Mouse (Mus musculus) neural tube, embryonic 14.5 days (tissue): ENCODE results near the gene Mroh7. TPM values are rescaled to one million over a fixed set of nuclear protein-coding genes. Genes with fewer than 3 reads are reported as not detected.

Experiments used
- ATAC-seq: fragments of 200-750 bp; cut with Nextera tagmentation; 2 replicates; pipeline ENCODE4 v1.8.0; 2017; ENCODE audit warnings: low read depth, mild to moderate bottlenecking, moderate TSS enrichment, moderate library complexity
- H3K27ac ChIP-seq: fragments of 300-500 bp; sonication (generic); 2 replicates; pipeline ENCODE4 v1.5.1; 2014; ENCODE audit warnings: low read depth, mild to moderate bottlenecking, control low read depth, low read length, moderate library complexity, mixed read lengths
- H3K27me3 ChIP-seq: fragments of 300-500 bp; sonication (generic); 2 replicates; pipeline ENCODE4 v1.6.1; 2014; ENCODE audit warnings: low read length; ENCODE audit not compliant: control insufficient read depth, insufficient read depth
- H3K36me3 ChIP-seq: fragments of 300-500 bp; sonication (generic); 2 replicates; pipeline ENCODE4 v1.6.1; 2014; ENCODE audit warnings: low read length, mixed read lengths; ENCODE audit not compliant: control insufficient read depth, insufficient read depth
- H3K4me1 ChIP-seq: fragments of 300-500 bp; sonication (generic); 2 replicates; pipeline ENCODE4 v1.6.1; 2014; ENCODE audit warnings: low read length; ENCODE audit not compliant: control insufficient read depth, insufficient read depth
- H3K4me2 ChIP-seq: fragments of 300-500 bp; sonication (generic); 2 replicates; pipeline ENCODE4 v1.6.1; 2014; ENCODE audit warnings: mild to moderate bottlenecking, low read depth, low read length, control low read depth
- H3K4me3 ChIP-seq: fragments of 300-500 bp; sonication (generic); 2 replicates; pipeline ENCODE4 v1.5.1; 2014; ENCODE audit warnings: low read depth, low read length, control low read depth, mixed read lengths
- H3K9ac ChIP-seq: fragments of 300-500 bp; sonication (generic); replicated peaks from 2 replicates; pipeline ENCODE4 v1.6.1; 2014; ENCODE audit warnings: low read depth, mild to moderate bottlenecking, control low read depth, low read length, mixed read lengths
- H3K9me3 ChIP-seq: fragments of 300-500 bp; sonication (generic); 2 replicates; pipeline ENCODE4 v1.6.1; 2016; ENCODE audit warnings: low read length; ENCODE audit not compliant: control insufficient read depth
- WGBS: fragments of 180-500 bp; shearing (Covaris S2); extraction: QIAGEN DNeasy Blood & Tissue Kit; methylation state at CpG from one replicate; pipeline ENCODE4 v1.1.7; 2014; 5-methylcytosine and 5-hydroxymethylcytosine counted together
- polyA plus RNA-seq: library from polyadenylated mRNA; unstranded; fragments of >200 nt; fragmentation: Nextera tagmentation; extraction: Ambion mirVana; gene quantifications from 2 replicates; pipeline ENCODE4 v1.2.1, GENCODE M21; 2014

Gene Mroh7
- polyA plus RNA-seq, 1 experiment from 2014 or later, result 1.4 TPM

GRCm38 (mm10) chr4:106707957-106708356, 22.8 kb downstream of the Mroh7 start:
- H3K9me3 ChIP-seq, result no peaks in the 10 kb centered on the region
- no peak overlapping the region for H3K4me3 ChIP-seq
- H3K27me3 ChIP-seq, result no peaks in the 10 kb centered on the region
- no peak overlapping the region for H3K9ac ChIP-seq
- 0 out of 2 replicates have a peak, but pooled peaks have one; percentile 10 for ATAC-seq
- no peaks in the 10 kb centered on the region for H3K36me3 ChIP-seq
- H3K4me2 ChIP-seq, result no peak overlapping the region
- no peak overlapping the region for H3K27ac ChIP-seq
- WGBS, result 28% methylated on average over 5 of the region's 5 CpGs
- peaks cover 12% of the 10 kb centered on the region; the same call in 1 of the 2 replicates for H3K4me1 ChIP-seq

- no peak overlapping the region for H3K4me2 ChIP-seq
- H3K27me3 ChIP-seq, result no peaks in the 10 kb centered on the region
- H3K9me3 ChIP-seq, result no peaks in the 10 kb centered on the region
- 31% methylated on average over 8 of the region's 8 CpGs for WGBS
- H3K4me3 ChIP-seq, result no peak overlapping the region
- no peaks in the 10 kb centered on the region for H3K36me3 ChIP-seq
- H3K27ac ChIP-seq, result peak overlapping the region; percentile 67
- peaks cover 23% of the 10 kb centered on the region; the same call in 1 of the 2 replicates for H3K4me1 ChIP-seq
- no peak for ATAC-seq
- H3K9ac ChIP-seq, result 0 out of 2 replicates have a peak overlapping the region, but pooled peaks have one; percentile 16
Observed at GRCm38 (mm10) chr4:106705096-106705665, 25.5 kb downstream of the Mroh7 start.

DNA sequence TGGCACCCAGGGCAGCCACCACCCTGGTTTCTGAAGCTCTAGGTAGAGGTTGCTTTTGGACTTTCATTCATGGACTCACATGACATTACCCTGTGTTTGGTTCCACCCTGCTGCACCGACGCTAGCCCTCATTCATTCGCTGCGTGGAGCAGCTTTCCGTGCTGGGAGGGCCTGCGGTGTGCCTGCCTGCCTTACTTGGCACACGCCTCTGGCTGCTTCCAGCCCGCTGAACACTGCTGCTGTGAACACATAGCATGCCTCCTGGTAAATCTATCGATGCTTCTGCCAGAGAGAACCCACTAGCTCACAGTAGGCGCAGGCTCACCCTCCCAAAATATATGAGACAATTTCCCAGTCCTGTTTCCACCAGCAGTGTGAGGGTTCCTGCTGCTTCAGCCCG, 26.3 kb downstream of the Mroh7 start:
- no peaks in the 10 kb centered on the region for H3K27me3 ChIP-seq
- no peak overlapping the region for H3K4me2 ChIP-seq
- 0 out of 2 replicates have a peak overlapping the region, but pooled peaks have one; percentile 9 for H3K9ac ChIP-seq
- no peaks in the 10 kb centered on the region for H3K36me3 ChIP-seq
- WGBS, result 36% methylated on average over 11 of the region's 11 CpGs
- H3K4me1 ChIP-seq, result peaks cover 25% of the 10 kb centered on the region; the same call in 1 of the 2 replicates
- H3K27ac ChIP-seq, result peak overlapping the region; percentile 67
- no peak overlapping the region for H3K4me3 ChIP-seq
- no peaks in the 10 kb centered on the region for H3K9me3 ChIP-seq
- peak; percentile 60; the same call in 1 of the 2 replicates for ATAC-seq

- H3K4me1 ChIP-seq, result peaks cover 25% of the 10 kb centered on the region; the same call in 1 of the 2 replicates
- H3K9me3 ChIP-seq, result no peaks in the 10 kb centered on the region
- peak overlapping the region; percentile 67; the same call in 1 of the 2 replicates for H3K27ac ChIP-seq
- no peak for ATAC-seq
- no peak overlapping the region for H3K4me2 ChIP-seq
- no peak overlapping the region for H3K9ac ChIP-seq
- 82% methylated on average over 10 of the region's 10 CpGs for WGBS
- H3K27me3 ChIP-seq, result no peaks in the 10 kb centered on the region
- H3K4me3 ChIP-seq, result no peak overlapping the region
- H3K36me3 ChIP-seq, result no peaks in the 10 kb centered on the region
Observed at GRCm38 (mm10) chr4:106703956-106704355, 26.8 kb downstream of the Mroh7 start.

DNA sequence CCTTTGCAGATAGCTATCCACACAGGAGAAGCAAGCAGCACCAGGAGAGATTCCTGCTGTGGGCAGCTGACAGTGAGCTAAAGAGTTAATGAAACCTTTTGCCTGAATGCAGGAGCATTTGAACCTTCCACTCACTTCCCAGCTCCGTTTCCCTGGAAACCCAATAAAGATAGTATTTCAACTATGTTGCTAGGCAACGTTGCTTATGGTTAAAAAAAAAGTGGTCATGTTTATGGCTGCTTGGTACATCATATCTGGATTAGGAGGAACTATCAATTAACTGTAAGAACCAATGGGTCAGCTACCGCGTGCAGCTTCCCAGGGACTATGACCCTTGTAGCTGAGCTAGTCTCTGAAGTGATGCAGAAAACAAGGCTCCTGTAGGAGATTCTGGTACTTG, 29.9 kb downstream of the Mroh7 start:
- no peaks in the 10 kb centered on the region for H3K9me3 ChIP-seq
- peak overlapping the region; percentile 60; the same call in 1 of the 2 replicates for H3K27ac ChIP-seq
- WGBS, result 28% methylated on average over 4 of the region's 4 CpGs
- H3K4me3 ChIP-seq, result no peak overlapping the region
- H3K36me3 ChIP-seq, result no peaks in the 10 kb centered on the region
- no peak overlapping the region for H3K9ac ChIP-seq
- no peak for ATAC-seq
- no peak overlapping the region for H3K4me2 ChIP-seq
- no peaks in the 10 kb centered on the region for H3K27me3 ChIP-seq
- H3K4me1 ChIP-seq, result peaks cover 25% of the 10 kb centered on the region; the same call in 1 of the 2 replicates

GRCm38 (mm10) chr4:106699989-106700388, 30.7 kb downstream of the Mroh7 start:
- Histone ChIP-seq H3K4me3 (no peak overlapping the region), H3K9me3 (no peaks in the 10 kb centered on the region), H3K27ac (peak overlapping the region; percentile 40; the same call in 1 of the 2 replicates), H3K9ac (no peak overlapping the region), H3K36me3 (no peaks in the 10 kb centered on the region), H3K4me2 (no peak overlapping the region), H3K4me1 (peaks cover 22% of the 10 kb centered on the region; the same call in 1 of the 2 replicates), H3K27me3 (no peaks in the 10 kb centered on the region)
- peak; percentile 21; the same call in 1 of the 2 replicates for ATAC-seq
- WGBS, result 18% methylated on average over 9 of the region's 9 CpGs

- 85% methylated on average over 15 of the region's 15 CpGs for WGBS
- no peak for ATAC-seq
- H3K4me1 ChIP-seq, result no peaks in the 10 kb centered on the region
- no peak overlapping the region for H3K4me3 ChIP-seq
- H3K9me3 ChIP-seq, result no peaks in the 10 kb centered on the region
- H3K27ac ChIP-seq, result no peak overlapping the region
- H3K27me3 ChIP-seq, result peaks cover 5% of the 10 kb centered on the region; the same call in 1 of the 2 replicates
- H3K36me3 ChIP-seq, result no peaks in the 10 kb centered on the region
- H3K4me2 ChIP-seq, result no peak overlapping the region
- H3K9ac ChIP-seq, result no peak overlapping the region
Observed at GRCm38 (mm10) chr4:106693841-106694430, 36.8 kb downstream of the Mroh7 start.

DNA sequence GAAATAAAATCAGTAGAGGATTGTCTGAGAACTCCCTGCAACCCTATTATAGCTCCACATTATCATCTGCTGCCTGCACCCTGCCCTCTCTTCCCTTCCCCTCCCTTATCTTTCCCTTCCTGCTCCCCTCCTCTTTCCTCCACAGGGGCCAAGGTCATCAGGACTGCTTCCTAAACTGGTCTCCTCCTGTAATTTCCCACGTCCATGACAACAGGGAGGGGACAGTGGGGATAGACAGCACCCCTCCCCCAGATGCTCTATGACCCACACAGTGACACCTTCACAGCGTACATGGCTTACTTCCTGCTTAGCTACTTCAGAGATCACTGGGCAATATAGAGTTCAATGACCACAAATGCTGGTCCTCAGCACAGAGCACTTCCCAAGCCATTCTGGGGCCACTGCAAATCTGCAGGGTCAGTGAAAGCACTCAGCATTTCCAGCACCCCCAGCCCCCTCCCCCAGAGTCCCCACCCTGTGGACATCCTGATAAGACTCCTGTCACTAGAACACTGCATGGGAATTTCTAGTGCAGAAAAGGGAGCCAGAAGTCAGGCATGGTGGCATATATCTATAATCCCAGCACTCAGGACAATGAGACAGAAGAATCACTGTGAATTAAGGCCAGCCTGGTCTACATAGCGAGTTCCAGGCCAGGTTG, 42.0 kb downstream of the Mroh7 start:
- Histone ChIP-seq H3K9ac (no peak overlapping the region), H3K4me1 (no peaks in the 10 kb centered on the region), H3K9me3 (no peaks in the 10 kb centered on the region), H3K27me3 (peaks cover 5% of the 10 kb centered on the region; the same call in 1 of the 2 replicates), H3K4me3 (no peak overlapping the region), H3K4me2 (no peak overlapping the region), H3K27ac (no peak overlapping the region), H3K36me3 (no peaks in the 10 kb centered on the region)
- ATAC-seq, result no peak
- 45% methylated on average over 3 of the region's 3 CpGs for WGBS

DNA sequence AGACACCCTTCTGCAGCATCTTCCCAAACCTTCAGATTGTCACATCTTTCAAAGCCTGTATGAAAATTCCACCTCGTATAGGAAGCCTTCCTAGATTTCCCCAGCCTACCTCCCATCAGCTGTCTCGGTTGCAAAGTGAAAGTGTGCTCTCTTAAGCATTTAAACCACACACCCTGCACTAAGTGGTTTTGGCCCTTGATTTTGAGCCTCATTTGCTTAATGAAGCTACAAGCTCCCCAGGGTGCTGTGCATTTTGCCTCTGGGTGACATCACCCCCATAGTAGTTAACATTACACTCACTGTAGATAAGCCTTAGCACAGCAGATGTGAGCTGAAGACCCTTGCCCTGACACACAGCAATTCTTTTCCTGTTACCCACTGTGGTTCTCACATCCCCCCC, 49.8 kb downstream of the Mroh7 start:
- Histone ChIP-seq H3K36me3 (no peaks in the 10 kb centered on the region), H3K27me3 (no peaks in the 10 kb centered on the region), H3K4me1 (peaks cover 8% of the 10 kb centered on the region), H3K9me3 (no peaks in the 10 kb centered on the region), H3K27ac (no peak overlapping the region), H3K9ac (no peak overlapping the region), H3K4me2 (no peak overlapping the region), H3K4me3 (no peak overlapping the region)
- no peak for ATAC-seq
- 32% methylated on average over 2 of the region's 2 CpGs for WGBS
